Mouse (Mus musculus): ENCODE measurements around the gene Serpina3i. TPM values are rescaled to one million over a fixed set of nuclear protein-coding genes. Genes with fewer than 3 reads are reported as not detected.

Serpina3i gene
- total RNA-seq, 2 experiments from 2014 or later, result 0.28 to 0.50 TPM

DNA sequence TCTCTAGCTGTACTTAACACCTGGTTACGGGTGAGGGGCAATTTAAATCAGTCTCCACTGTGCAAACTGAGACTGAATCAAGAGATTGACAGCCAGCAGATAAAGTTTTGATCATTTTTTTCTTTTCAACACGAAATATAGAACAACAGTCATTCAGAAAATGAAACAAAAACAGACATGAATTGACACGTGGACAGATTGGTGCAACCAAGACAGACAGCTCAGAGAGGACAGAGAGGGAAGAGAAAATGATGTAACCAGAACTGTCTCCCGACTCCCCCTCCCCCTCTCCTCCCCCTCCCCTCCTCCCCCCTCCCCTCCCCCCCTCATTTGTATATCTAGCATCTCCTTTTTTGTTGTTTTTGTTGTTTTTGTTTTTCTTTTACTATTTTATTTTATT, 26.9 kb downstream of the Serpina3i start:
- DNase-seq (ENCODE audit: low spot score in 2 of 2), result no peak

DNA sequence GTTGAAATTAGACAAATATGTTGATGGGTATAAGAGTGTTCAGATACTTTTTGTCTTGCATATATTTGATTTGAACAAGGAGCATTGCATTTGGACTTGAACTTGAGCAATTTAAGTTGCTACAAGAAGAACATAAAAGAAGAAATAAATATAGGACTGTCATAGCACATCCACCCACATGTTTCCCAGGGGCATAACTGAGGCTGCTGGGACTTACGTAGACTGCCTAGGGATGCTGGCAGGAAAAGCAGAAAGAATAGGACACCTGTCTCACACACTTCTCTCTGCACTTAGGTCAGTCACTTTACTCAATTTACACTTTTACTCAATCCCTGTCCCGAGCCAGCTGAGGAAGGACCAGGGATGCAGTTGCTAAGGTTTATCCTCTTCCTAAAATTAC, 31.0 kb downstream of the Serpina3i start:
- no peak for DNase-seq (ENCODE audit: low spot score in 2 of 2)

DNA sequence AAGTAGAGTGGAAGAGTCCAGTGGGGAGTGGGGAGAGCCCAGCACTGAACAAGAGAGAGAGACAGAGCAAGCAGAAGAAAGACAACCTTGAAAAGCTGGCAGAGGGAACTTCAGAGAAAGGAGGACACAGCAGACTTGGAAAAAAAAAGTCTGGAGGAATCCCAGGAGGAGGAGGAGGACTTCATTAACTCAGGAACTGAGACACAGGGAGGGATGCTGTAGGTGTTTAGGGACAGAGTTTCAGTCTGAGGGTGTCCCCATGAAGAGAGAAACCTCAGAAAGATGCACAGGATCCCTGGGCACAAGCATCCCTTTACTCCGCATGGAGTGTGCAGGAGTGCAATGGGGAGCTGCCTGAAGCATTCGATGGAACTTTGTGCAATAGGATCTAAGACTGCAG, 35.1 kb downstream of the Serpina3i start:
- no peak for DNase-seq (ENCODE audit: low spot score in 2 of 2)

DNA sequence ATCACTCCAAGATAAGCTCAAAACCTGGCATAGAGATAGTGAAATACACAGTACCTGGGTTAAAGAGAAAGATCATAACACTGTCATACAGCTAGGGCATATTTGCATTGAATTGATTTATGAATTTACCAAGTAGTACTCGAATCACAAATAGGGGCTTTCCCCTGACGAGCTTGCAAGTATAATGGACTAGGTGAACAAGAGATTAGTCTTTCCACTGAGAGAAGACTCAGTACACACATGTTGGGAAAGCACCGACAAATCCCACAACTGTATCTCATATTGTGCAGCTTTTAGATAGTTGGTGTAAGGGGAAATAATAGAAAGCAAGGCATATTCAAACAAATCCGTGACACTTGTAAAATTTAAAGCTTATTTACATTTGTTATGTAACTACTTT, 43.1 kb downstream of the Serpina3i start:
- DNase-seq (ENCODE audit: low spot score in 2 of 2), result no peak

DNA sequence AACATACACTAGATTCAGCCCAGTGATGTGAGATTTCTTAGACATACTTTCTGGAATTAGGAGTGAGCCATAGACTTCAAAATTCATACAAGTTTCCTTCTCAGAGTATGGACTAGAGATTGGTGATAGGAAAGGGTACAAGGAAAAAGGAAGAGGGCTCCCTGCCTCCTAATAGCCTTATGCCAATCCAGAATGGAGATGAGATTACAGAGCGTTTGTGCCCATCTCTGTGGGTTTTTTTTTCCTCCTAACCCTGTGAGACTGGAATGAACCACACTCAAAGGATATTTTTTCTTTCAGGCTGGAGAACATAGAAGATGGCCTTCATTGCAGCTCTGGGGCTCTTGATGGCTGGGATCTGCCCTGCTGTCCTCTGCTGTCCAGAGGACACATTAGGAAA, 51.3 kb downstream of the Serpina3i start, which contains the start of gene Serpina3j:
Gene Serpina3j (plus strand): TSS at position 301 of the 400 bp plus-strand sequence.
- no peak for DNase-seq (ENCODE audit: low spot score in 2 of 2)

Other genes starting within 250 kb of the Serpina3i start
- gene Serpina9, start 249.4 kb upstream of the Serpina3i start, total RNA-seq (2021), result under 1 TPM in 1 of 2 experiments, not detected in 1; 0.17 TPM
- gene Serpina12, start 218.7 kb upstream of the Serpina3i start, total RNA-seq (2021), result under 1 TPM in 1 of 2 experiments, not detected in 1; 0.08 TPM
- under 1 TPM; 0.22 to 0.51 TPM for gene Serpina5, start 162.0 kb upstream of the Serpina3i start, total RNA-seq (2021)
- gene Serpina3a, start 150.4 kb upstream of the Serpina3i start, total RNA-seq (2021), result not detected
- gene Serpina3b, start 135.1 kb upstream of the Serpina3i start, total RNA-seq (2021), result under 1 TPM in 1 of 2 experiments, not detected in 1; 0.70 TPM
- gene Serpina3c, start 109.3 kb upstream of the Serpina3i start, total RNA-seq (2021), result 1 to 10 TPM; 2.0 to 3.2 TPM
- gene Serpina3f, start 48.6 kb upstream of the Serpina3i start, total RNA-seq (2021), result 1 to 10 TPM in 1 of 2 experiments, under 1 TPM in 1; 0.84 to 1.9 TPM
- gene Serpina3g, start 26.9 kb upstream of the Serpina3i start, total RNA-seq (2021), result 10 to 100 TPM; 10.4 to 20.9 TPM
- gene Serpina3j, start 51.4 kb downstream of the Serpina3i start, total RNA-seq (2021), result not detected
- 100 to 1,000 TPM in 1 of 2 experiments, 1 to 10 TPM in 1; 2.3 to 117 TPM for gene Serpina3k, start 75.4 kb downstream of the Serpina3i start, total RNA-seq (2021)
- 10 to 100 TPM in 1 of 2 experiments, 1 to 10 TPM in 1; 1.1 to 35.8 TPM for gene Serpina3m, start 75.4 kb downstream of the Serpina3i start, total RNA-seq (2021)
- 10 to 100 TPM in 1 of 2 experiments, 1 to 10 TPM in 1; 2.4 to 57.1 TPM for gene Serpina3n, start 143.6 kb downstream of the Serpina3i start, total RNA-seq (2021)
- under 1 TPM; 0.31 to 0.39 TPM for gene Gsc, start 210.2 kb downstream of the Serpina3i start, total RNA-seq (2021)

All from adrenal gland, postnatal 4 days (tissue).